Mouse (Mus musculus) E14TG2a.4 (cell line): ENCODE measurements around the gene Ascl3.

ENCODE experiments used
- CTCF ChIP-seq: conservative IDR thresholded peaks from 2 replicates; pipeline ENCODE4 v1.5.1; 2014; ENCODE audit warnings: low read length
- NANOG ChIP-seq: IDR thresholded peaks from 2 replicates; pipeline ENCODE4 v1.6.1; 2014; ENCODE audit warnings: borderline replicate concordance, low read length, mixed read lengths
- POU5F1 ChIP-seq: IDR thresholded peaks from 2 replicates; pipeline ENCODE4 v1.6.1; 2014; ENCODE audit warnings: low read length, borderline replicate concordance

DNA sequence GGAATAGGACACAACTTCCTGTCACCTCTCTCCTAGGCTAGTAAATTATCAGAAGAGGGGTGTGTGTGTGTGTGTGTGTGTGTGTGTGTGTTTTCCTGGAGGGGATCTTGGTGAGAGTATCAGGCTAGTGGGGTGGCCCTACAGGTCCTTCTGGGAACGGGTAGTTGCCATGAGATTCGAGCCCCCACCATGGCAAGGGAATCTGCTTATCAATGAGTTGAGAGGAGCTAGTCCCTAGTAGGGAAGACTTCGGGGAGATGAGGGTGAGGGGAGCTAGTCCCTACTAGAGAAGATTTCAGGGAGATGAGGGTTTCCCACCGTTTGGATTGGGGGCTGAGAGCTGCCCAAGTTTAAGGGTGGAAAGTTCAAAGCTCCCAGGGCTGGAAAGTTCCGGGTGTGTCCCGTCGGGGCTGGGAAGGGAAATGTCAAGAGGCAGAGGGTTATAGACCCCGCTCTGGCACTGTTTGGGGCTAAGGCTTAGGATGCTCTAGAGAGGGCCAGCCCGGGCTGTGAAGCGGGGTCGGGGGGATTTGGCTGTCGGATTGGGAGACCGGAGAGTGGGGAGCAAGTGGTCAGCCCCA lies 20.0 kb upstream of the Ascl3 start:
- TF ChIP-seq CTCF (no peak), POU5F1 (no peak), NANOG (no peak)
